Mouse (Mus musculus) embryonic facial prominence, embryonic 14.5 days (tissue): ENCODE data around the gene Foxc1. TPM values are rescaled to one million over a fixed set of nuclear protein-coding genes. Genes with fewer than 3 reads are reported as not detected.

Source experiments
- ATAC-seq: fragments of 200-750 bp; cut with Nextera tagmentation; 2 replicates; pipeline ENCODE4 v1.8.0; 2017; ENCODE audit warnings: low read depth, moderate number of reproducible peaks, moderate TSS enrichment
- DNase-seq: peaks from one replicate; pipeline ENCODE4 v3.0.0-alpha.2; 2015; ENCODE audit warnings: low spot score
- H3K27ac ChIP-seq: fragments of 300-500 bp; sonication (generic); replicated peaks from 2 replicates; pipeline ENCODE4 v1.5.1; 2014; ENCODE audit warnings: low read depth, mild to moderate bottlenecking, low read length, moderate library complexity
- H3K27me3 ChIP-seq: fragments of 300-500 bp; sonication (generic); replicated peaks from 2 replicates; pipeline ENCODE4 v1.6.1; 2014; ENCODE audit warnings: low read length; ENCODE audit not compliant: control insufficient read depth, insufficient read depth
- H3K36me3 ChIP-seq: fragments of 300-500 bp; sonication (generic); 2 replicates; pipeline ENCODE4 v1.6.1; 2014; ENCODE audit warnings: low read length, mixed read lengths; ENCODE audit not compliant: control insufficient read depth, insufficient read depth
- H3K4me1 ChIP-seq: fragments of 300-500 bp; sonication (generic); 2 replicates; pipeline ENCODE4 v1.6.1; 2014; ENCODE audit warnings: antibody characterized with exemption, low read length; ENCODE audit not compliant: control insufficient read depth, insufficient read depth
- H3K4me2 ChIP-seq: fragments of 300-500 bp; sonication (generic); 2 replicates; pipeline ENCODE4 v1.6.1; 2014; ENCODE audit warnings: low read depth, mild to moderate bottlenecking, low read length, moderate library complexity, mixed read lengths
- H3K4me3 ChIP-seq: fragments of 300-500 bp; sonication (generic); 2 replicates; pipeline ENCODE4 v1.5.1; 2014; ENCODE audit warnings: low read depth, mild to moderate bottlenecking, low read length
- H3K9ac ChIP-seq: fragments of 300-500 bp; sonication (generic); 2 replicates; pipeline ENCODE4 v1.6.1; 2014; ENCODE audit warnings: low read depth, mild to moderate bottlenecking, low read length, moderate library complexity, mixed read lengths
- H3K9me3 ChIP-seq: fragments of 300-500 bp; sonication (generic); 2 replicates; pipeline ENCODE4 v1.6.1; 2016; ENCODE audit warnings: low read length; ENCODE audit not compliant: control insufficient read depth
- WGBS: fragments of 180-500 bp; shearing (Covaris S2); extraction: QIAGEN DNeasy Blood & Tissue Kit; methylation state at CpG from one replicate; pipeline ENCODE4 v1.1.7; 2014; 5-methylcytosine and 5-hydroxymethylcytosine counted together
- polyA plus RNA-seq: library from polyadenylated mRNA; unstranded; fragments of >200 nt; fragmentation: Nextera tagmentation; extraction: Ambion mirVana; gene quantifications from 2 replicates; pipeline ENCODE4 v1.2.1, GENCODE M21; 2014

The Foxc1 gene
- polyA plus RNA-seq, 1 experiment from 2014 or later: 7.3 TPM

- no peak for ATAC-seq
- DNase-seq: no peak
Measured at GRCm38 (mm10) chr13:31830332-31830731, 23.9 kb downstream of the Foxc1 start.

GRCm38 (mm10) chr13:31835802-31836201, 29.4 kb downstream of the Foxc1 start:
- WGBS: 76% methylated on average over 4 of the region's 4 CpGs
- ATAC-seq: no peak
- no peaks in the 10 kb centered on the region for H3K4me1 ChIP-seq

More at GRCm38 (mm10) chr13:31830332-31830731, 23.9 kb downstream of the Foxc1 start:
- no peaks in the 10 kb centered on the region for H3K27me3 ChIP-seq
- H3K9me3 ChIP-seq: no peaks in the 10 kb centered on the region
- no peak overlapping the region for H3K4me2 ChIP-seq
- no peaks in the 10 kb centered on the region for H3K36me3 ChIP-seq
- no peak overlapping the region for H3K27ac ChIP-seq
- H3K4me3 ChIP-seq: no peak overlapping the region
- no peak overlapping the region for H3K9ac ChIP-seq
- WGBS: 64% methylated on average over 9 of the region's 9 CpGs
- 0 out of 2 replicates have a peak, but pooled peaks cover 1% of the 10 kb centered on the region for H3K4me1 ChIP-seq

GRCm38 (mm10) chr13:31849258-31849971, 43.0 kb downstream of the Foxc1 start:
- no peaks in the 10 kb centered on the region for H3K36me3 ChIP-seq
- no peaks in the 10 kb centered on the region; the same call in 1 of the 2 replicates for H3K27me3 ChIP-seq
- ATAC-seq (no peak), DNase-seq (no peak)
- no peak overlapping the region for H3K4me2 ChIP-seq
- no peak overlapping the region for H3K9ac ChIP-seq
- no peaks in the 10 kb centered on the region for H3K9me3 ChIP-seq
- H3K4me1 ChIP-seq: 0 out of 2 replicates have a peak, but pooled peaks cover 6% of the 10 kb centered on the region
- H3K4me3 ChIP-seq: no peak overlapping the region
- 37% methylated on average over 5 of the region's 5 CpGs for WGBS
- H3K27ac ChIP-seq: no peak overlapping the region

More at GRCm38 (mm10) chr13:31835802-31836201, 29.4 kb downstream of the Foxc1 start:
- Histone ChIP-seq H3K27me3 (no peaks in the 10 kb centered on the region), H3K4me2 (no peak overlapping the region), H3K9me3 (no peaks in the 10 kb centered on the region), H3K9ac (no peak overlapping the region), H3K36me3 (no peaks in the 10 kb centered on the region), H3K4me3 (no peak overlapping the region), H3K27ac (no peak overlapping the region)
- DNase-seq: no peak

GRCm38 (mm10) chr13:31853564-31853963, 47.1 kb downstream of the Foxc1 start:
- Histone ChIP-seq H3K4me3 (no peak overlapping the region), H3K27me3 (no peaks in the 10 kb centered on the region; the same call in 1 of the 2 replicates), H3K9ac (no peak overlapping the region), H3K36me3 (no peaks in the 10 kb centered on the region), H3K9me3 (no peaks in the 10 kb centered on the region), H3K4me2 (no peak overlapping the region), H3K4me1 (0 out of 2 replicates have a peak, but pooled peaks cover 6% of the 10 kb centered on the region), H3K27ac (no peak overlapping the region)
- ATAC-seq (no peak), DNase-seq (no peak)
- 19% methylated on average over 2 of the region's 2 CpGs for WGBS

GRCm38 (mm10) chr13:31854000-31854399, 47.6 kb downstream of the Foxc1 start:
- DNase-seq (no peak), ATAC-seq (no peak)
- no peaks in the 10 kb centered on the region for H3K9me3 ChIP-seq
- H3K4me3 ChIP-seq: no peak overlapping the region
- no peak overlapping the region for H3K27ac ChIP-seq
- no peak overlapping the region for H3K4me2 ChIP-seq
- no peak overlapping the region for H3K9ac ChIP-seq
- no peaks in the 10 kb centered on the region; the same call in 1 of the 2 replicates for H3K27me3 ChIP-seq
- H3K36me3 ChIP-seq: no peaks in the 10 kb centered on the region
- H3K4me1 ChIP-seq: 0 out of 2 replicates have a peak, but pooled peaks cover 6% of the 10 kb centered on the region
- 46% methylated on average over 4 of the region's 4 CpGs for WGBS

- H3K4me3 ChIP-seq: no peak overlapping the region
- peaks cover 5% of the 10 kb centered on the region; the same call in 1 of the 2 replicates for H3K4me1 ChIP-seq
- 85% methylated on average over 5 of the region's 5 CpGs for WGBS
- no peak overlapping the region for H3K9ac ChIP-seq
- H3K4me2 ChIP-seq: no peak overlapping the region
- no peak overlapping the region for H3K27ac ChIP-seq
- DNase-seq (no peak), ATAC-seq (no peak)
- no peaks in the 10 kb centered on the region for H3K9me3 ChIP-seq
- H3K36me3 ChIP-seq: no peaks in the 10 kb centered on the region
- no peaks in the 10 kb centered on the region for H3K27me3 ChIP-seq
Measured at GRCm38 (mm10) chr13:31860200-31860599, 53.8 kb downstream of the Foxc1 start.

Other genes with a start within 250 kb of the Foxc1 start
- gene A530084C06Rik, start 247.3 kb upstream of the Foxc1 start, polyA plus RNA-seq: not detected in 2 replicates
- 5.1 and 5.3 TPM in 2 replicates for gene Foxf2, start 180.8 kb upstream of the Foxc1 start, polyA plus RNA-seq